Mouse (Mus musculus): ENCODE data around the gene Tead3.

DNA sequence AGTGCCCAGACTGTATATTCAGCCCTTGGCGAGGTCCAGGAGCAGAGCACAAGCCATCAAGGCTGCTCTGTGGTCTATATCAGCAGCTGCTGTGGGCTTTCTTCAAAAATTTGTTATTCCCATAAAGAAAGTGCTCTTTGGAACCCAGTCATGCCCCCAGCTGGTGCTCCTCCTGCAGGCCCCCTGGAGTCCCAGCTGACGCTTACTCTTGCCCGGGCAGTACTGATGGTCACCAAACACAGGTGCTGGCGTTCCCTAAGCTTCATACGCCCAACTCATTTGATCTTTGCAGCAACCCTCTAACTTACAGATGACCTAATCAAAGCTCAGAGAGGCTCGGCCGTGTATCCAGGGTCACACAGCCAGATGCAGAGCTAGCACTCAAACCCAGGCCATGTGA lies 13.1 kb downstream of the Tead3 start:
- TF ChIP-seq CTCF (conservative IDR thresholded peaks at IDR 0.05; ENCODE audit: insufficient read depth, insufficient read length, low read depth, low read length) (no peak), POLR2A (IDR thresholded peaks at IDR 0.05; ENCODE audit: low read depth, low read length) (no peak)
